Mouse (Mus musculus): ENCODE data around the gene Rab3gap1. TPM values are rescaled to one million over a fixed set of nuclear protein-coding genes. Genes with fewer than 3 reads are reported as not detected.
"Not testable (repeated sequence)": the region's sequence is repeated elsewhere in the genome, so short reads cannot be mapped to it uniquely, and the experiment has no call there.

Gene Rab3gap1
- total RNA-seq, 2 experiments from 2014 or later, result 19.8 to 21.2 TPM

DNA sequence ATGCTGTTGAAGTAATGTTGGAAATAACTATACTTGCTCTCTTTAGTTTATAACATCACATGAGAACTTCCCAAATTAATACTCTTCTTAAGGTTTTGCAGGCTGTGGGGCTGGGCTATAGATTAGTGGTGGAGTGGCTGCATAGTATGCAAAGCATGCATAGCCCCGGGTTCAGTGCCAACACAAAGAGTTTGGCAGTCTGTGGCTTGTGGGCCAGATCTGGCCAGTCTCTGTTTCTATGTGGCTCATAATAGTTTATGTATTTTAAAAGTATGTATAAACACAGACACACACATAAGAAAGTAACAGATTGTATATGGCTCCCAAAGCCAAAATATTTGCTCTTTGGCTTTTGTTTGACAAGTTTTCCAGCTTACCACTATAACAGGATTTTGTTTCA is 47.2 kb downstream of the Rab3gap1 start:
- no peak for DNase-seq

DNA sequence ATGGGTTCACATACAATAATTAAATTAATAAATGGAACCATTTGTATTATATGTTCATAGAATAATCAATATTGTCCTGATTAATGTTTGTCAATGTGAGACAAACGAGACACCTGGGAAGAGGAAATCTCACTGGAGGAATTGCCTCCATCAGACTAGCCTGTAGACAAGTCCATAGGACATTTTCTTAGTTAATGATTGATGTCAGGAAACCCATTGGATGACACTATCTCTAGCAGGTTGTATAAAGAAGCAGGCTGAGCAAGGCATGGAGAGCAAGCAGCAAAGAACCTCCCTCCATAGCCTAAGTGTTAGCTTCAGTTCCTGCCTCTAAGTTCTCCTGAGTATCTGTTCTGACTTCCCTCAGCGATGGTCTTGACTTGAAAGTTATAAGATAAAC is 64.8 kb downstream of the Rab3gap1 start:
- no peak for DNase-seq

DNA sequence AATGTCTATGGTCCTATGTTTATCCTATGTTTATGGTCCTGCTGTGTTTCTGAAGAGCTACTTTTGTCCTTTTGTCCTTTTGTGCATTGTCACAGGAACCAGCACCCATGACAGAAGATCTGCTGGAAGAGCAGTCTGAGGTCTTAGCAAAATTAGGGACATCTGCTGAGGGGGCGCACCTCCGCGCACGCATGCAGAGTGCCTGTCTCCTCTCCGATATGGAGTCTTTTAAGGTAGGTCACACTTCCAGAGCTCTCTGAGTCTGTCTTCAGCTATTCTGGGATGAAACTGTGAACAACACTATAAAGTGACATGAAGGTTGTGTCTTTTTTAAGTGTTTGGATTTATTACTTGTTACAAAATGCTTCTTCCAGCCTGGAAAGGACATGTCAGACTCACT is 65.7 kb downstream of the Rab3gap1 start:
- DNase-seq, result no peak

DNA sequence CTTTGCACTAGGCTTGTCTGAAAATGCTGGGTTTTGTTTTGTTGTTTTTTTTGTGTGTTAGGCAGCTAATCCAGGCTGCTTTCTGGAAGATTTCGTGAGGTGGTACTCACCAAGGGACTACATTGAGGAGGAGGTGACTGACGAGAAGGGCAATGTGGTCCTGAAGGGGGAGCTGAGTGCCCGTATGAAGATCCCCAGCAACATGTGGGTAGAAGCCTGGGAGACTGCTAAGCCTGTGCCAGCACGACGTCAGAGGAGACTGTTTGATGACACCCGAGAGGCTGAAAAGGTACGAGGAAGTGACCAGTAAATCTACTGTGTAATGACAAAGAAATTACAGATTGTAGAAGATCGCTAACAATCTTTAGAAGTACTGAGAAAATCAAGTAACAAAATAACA is 68.7 kb downstream of the Rab3gap1 start:
- peak; percentile 47 for DNase-seq

DNA sequence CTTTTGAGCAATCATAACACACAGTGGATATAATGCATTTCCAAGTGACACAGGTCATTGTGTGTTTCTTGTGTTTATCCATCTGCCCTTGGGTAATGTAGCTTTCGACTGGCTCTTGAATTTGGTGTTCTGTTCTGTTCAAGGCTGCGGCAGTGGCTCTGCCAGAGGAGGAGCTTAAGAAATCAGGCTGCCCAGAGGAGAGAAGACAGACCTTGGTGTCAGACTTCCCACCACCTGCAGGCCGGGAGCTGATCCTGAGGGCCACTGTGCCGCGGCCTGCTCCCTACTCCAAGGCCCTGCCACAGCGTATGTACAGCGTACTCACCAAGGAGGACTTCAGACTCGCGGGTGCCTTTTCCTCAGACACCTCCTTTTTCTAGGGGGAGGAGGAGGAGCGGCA is 73.7 kb downstream of the Rab3gap1 start:
- DNase-seq, result no peak

DNA sequence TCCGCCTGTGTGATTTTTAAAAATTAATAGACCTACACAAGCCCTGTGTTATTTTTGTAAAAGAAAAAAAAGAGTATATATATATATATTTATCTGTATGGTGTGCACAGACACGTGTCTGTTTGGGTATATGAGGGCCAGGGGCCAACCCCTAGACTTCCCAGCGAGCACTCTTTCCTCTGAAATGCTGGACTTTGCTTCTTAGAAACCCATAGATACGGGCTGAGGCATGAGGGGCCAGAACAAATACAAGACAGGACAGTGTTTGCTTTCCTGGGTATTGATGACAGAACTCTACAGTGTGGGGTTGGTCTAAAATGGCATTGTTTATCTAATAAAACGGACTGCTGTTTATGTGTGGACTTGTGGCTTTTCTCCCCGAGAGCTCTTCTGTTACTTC is 74.9 kb downstream of the Rab3gap1 start:
- no peak for DNase-seq

DNA sequence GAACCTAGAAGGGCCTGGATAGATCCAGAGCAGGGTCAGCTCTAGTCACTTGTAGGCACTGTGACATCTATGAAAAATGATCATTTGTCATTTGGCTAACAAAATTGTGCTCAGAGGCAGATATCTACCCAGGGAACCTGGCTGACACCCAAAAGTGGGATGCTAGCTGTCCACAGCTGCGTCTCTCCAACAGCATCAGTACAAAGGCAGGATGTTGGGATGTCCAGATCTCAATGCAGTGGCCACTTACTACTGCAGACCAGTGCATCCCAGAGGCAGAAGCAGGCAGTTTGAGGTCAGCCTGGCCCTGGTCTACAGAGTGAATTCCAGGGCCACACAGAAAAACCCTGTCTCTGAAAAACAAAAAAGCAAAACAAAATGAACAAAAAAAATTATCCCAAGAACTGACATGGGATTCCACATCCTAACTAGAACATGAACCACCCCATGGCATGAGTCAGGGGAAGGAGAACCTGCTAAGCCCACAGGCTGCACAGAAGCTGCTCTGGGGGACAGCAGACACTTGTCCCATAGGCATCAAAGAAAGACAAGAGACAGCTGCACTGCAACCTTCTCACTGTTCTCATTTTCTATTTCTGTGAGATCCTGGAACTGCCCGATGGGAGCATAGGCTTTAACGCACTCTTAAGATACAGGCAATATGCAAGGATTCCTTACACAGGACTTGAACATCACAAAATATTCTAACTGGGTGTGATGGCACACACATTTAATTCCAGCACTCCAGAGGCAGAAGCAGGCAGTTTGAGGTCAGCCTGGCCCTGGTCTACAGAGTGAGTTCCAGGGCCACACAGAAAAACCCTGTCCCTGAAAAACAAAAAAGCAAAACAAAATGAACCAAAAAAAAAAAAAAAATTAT is 77.4 kb downstream of the Rab3gap1 start:
- peak; percentile 12 for DNase-seq

DNA sequence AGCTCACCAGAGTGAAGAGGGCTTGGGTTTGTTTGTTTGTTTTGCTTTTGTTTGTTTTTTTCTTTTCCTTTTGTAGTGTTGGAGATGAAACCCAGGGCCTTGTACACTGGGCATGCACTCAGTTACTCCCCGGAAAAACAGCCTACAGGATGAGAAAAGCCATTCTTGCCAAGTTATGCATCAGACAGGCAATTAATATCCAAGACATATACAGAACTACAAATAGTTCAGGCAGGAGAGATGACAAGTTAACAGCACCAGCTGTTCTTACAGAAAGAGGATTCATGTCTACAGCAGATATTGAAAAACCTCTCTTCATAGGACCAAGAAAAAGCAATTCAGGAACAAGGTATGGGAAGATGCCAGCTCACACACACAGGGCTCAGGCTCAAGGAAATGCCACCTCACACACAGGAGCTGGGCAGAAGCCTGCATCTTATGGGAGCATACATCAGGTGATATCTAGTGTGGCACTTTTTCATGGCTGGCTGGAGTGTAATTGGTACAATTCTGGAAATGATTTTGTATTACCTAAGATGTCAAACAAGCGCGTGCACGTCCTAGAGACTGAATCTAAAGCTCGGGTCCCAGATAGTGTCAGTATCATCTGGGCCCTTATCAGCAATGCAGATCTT is 78.2 kb downstream of the Rab3gap1 start:
- DNase-seq, result no peak

DNA sequence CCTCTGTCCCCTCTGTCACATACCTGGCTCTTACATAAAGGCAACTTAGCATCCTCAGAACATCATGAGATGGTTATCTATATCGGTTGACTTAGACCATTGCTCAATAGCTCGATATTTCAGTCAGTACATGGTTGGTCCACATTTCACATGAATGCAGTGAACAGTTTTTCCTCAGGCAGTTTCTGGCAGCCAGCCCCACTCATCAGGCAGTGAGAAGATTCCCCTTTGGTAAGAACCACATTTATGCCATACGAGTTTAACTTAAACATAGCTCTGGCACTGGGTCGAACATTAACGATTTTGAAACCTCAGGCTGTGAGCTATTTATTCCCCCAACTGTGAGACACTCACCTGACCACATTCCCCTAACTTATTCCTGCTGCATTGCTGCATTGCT is 80.2 kb downstream of the Rab3gap1 start:
- DNase-seq, result no peak

DNA sequence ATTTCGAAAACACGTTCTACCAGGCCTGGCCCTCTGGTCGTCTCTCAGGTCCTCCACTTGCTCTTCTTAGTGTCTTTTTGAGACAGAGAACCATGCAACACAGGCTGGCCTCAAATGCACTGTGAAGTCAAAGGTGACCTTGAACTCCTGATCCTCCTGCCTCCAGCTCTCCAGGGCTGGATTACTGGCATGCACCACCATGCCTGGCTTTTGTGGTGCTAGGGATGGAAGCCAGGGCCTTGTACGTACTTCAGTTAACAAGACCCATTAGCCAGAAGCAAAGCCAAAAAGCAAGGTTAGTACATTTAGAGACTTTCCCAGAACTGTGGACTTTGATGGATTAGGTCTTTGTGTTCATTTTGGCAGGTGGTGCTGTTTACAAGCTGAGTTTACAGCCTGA is 83.7 kb downstream of the Rab3gap1 start:
- no peak for DNase-seq

DNA sequence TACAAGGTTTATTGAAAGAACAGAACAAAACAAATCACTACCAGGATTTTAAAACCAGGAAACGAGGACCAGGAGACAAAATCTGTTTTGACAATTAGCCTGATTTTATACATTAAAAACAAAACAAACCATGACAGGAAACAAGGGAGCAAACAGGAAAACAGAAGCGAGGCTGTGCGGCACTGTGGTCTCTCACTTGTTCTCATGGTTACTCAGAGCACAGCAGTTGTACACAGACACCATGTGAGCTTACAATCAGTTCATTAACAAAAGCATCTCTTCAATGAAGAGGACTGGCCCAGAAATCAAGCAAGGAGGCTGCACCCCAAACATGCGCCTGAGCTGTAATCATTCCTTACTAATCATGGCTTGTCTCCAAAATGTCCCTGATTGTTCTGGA is 85.6 kb downstream of the Rab3gap1 start:
- not testable (repeated sequence) for DNase-seq

DNA sequence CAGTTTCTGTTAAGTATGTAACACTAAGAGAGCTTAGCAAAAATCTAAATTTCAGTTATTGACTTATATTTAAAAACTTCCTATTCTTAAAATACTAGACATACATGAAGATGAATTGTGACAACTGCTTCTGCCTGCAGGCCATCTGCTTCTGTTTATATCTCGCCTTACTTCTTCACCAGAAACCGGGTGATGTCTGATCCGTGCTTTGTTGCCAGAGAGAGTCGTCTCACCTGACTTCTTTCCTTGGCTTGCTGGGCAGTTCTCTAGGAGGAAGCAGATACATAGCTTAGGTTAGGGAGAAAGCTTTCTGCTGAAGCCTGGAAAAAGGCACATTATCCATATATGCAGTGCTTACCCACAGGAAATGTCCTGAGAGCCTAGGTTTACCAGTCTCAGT is 86.2 kb downstream of the Rab3gap1 start:
- no peak for DNase-seq

DNA sequence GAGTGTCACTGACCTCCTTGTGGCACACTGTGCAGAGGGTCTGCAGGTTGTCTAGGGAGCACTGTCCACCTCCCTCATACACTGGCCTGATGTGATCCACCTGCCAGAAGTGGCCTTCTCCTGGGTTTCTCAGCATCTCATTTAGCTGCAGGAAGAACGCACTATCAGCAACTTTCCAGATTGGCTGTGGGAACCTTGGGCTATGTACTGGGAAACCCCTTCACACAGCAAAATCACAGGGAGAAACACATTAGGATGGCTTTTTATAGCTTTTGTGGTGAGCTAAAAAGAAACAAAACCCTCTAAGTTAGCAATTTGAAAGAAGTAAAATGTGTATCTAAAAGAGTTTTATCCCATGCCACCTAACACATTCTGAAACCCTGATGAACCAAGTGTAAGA is 88.0 kb downstream of the Rab3gap1 start:
- no peak for DNase-seq

DNA sequence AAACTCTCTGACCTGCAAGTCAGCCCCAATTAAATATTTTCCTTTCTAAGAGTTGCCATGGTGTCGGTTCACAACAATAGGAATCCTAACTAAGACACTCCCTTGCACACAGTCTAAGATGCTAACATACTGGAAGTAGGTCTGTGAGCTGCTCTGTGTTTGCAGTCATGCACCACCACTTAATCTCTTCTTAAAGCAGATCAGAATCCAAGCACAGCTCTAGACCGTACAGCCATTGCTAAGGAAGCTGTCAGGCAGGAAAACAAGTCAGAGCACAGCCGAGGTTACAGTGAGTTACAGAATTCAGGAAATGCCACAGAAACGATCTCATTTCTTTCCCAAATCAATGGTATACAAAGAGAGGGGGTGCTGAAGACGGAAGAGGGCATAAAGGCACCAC is 90.2 kb downstream of the Rab3gap1 start:
- DNase-seq, result no peak

DNA sequence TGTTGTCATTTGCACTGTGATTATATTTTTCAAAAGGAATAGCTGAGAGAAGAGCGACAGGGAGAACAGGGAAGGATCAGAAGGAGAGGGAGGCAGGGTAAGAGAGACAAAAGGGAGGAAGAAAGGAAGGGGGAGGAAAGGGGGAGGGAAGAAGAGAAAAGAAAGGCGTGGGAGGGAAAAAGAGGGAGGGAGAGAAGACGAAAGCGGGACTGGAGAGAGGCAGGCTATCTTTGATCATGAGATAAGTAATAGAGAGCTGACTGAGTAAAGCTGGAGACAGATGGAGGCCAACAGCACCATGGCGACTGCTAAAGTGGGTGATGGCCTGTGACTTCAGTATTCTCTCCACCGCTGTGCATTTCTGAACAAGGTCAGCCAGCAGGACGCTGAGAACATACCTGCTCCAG is 90.7 kb downstream of the Rab3gap1 start:
- DNase-seq, result no peak

DNA sequence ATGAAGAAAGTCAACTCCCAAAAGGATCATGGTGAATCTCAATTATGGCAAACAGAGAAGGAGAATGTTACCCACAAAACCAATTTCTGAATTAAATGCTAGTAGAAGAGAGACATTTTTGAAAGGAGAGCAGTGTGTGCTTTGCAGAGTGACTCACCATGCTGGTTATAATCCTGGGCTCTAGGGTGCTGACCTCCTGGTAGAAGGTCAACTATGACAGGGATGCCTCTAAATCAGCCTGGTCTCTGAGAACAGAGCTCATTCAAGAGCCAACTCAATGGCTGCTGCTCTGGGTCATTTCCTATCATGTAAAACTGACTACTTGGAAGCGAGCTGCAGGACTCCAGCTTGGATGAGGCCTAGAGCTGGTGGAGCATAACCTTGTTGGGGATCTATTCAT is 92.6 kb downstream of the Rab3gap1 start:
- DNase-seq, result no peak

DNA sequence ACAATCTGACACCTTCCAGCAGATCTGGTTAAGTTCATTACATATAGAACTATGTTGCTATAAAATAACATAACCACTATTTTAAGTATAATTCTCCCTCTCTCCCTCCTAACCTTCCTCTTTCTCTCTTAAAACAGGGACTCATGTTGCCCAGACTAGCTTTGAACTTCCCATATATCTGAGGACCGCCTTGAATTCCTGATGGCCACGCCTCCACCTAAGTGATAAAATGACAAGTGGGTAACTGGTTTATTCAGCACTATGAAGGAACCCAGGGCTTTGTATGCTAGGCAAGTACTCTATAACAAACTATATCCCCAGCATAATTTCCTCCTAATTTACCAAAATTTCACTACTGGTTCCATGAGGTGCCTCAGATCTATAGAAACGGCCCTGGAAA is 94.8 kb downstream of the Rab3gap1 start:
- DNase-seq, result no peak

DNA sequence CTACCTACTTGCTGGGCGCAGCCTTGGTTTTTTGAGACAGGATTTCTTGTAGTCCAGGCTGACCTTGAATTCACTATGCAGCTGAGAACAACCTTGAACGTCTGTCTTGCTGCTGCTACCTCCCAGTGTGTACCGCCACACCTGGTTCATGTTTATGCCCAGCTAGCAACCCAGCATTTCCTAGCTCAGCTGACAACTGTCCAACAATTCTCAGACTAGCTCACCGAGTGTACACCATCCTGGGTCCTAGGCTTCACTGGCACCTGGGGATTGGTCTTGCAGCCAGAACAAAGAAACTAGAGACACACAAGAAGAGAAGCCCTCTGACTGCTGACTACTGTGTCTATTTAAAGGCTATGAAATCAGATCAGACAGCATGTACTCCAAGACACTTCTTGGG is 102.3 kb downstream of the Rab3gap1 start:
- peak; percentile 50 for DNase-seq

DNA sequence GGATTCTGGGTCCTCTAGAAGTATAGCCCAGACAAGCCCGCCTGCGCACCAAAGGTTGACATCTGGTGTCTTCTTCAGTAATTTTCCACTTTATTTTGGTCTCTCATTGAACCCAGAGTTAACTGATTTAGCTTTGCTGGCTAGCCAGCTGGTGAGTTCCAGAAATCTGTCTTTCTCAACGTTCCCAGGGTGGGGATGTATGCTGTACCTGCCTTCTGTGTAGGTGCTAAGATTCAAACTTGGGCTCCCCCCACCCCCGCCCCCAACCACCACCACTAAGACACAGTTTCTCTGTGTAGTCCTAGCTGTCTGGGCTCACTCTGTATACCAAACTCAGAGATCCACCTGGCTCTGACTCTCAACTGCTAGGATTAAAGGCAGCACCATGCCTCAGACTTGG is 105.5 kb downstream of the Rab3gap1 start:
- DNase-seq, result no peak

DNA sequence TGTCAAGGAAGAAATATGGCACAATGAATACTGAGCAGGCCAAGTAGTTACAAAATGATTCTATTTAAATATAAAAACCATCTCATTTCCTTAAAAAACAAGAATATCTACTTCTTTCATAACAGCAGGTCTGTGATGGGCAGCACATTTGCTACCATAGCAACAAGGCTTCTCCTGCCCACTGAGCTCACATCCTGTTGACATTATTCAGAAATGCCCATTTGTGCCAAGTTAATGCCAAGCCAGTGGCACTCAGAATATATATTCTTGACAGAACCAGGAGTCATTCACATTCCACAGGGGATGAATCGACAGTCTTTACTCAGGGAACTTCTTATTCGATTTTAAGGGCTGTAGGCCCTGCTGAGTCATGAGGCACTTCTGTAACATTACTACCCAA is 107.1 kb downstream of the Rab3gap1 start:
- no peak for DNase-seq

DNA sequence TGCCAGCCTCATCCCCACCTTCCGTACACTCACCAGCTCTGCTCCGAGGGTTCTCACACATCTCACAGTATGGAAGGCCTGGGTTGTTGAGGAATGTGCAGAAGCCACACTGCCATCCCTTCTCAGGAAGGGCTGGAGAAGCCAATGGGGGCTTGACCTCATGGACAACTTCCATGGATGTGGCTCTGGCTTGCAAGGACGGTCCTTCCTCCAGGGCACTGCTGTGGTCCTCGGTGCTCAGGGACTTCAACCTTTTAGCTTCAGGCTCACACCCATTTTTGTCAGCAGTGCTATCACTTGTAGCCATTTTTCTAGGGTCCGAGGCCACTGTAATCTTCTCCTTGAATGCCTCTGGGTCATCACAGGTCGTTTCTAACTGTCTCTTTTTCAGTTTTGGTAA is 107.5 kb downstream of the Rab3gap1 start:
- DNase-seq, result no peak

DNA sequence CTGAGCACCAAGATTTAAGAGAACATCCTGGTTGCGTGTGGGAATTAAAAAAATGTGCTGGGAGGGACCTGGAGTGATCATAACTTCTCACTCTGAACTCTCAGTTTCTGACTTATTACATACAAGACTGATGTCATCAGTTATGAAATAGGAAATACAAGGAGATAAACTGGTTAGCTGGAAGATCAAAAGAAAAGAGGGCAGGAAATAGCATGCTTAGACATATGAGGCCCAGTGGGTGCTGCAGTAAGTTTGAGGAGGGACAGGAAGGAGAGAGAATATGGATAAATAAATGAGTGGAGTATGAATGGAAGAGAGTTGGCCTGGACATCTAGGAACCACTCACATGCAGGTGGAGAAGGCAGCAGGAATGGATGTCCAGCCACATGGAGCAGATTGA is 109.6 kb downstream of the Rab3gap1 start:
- DNase-seq, result no peak

DNA sequence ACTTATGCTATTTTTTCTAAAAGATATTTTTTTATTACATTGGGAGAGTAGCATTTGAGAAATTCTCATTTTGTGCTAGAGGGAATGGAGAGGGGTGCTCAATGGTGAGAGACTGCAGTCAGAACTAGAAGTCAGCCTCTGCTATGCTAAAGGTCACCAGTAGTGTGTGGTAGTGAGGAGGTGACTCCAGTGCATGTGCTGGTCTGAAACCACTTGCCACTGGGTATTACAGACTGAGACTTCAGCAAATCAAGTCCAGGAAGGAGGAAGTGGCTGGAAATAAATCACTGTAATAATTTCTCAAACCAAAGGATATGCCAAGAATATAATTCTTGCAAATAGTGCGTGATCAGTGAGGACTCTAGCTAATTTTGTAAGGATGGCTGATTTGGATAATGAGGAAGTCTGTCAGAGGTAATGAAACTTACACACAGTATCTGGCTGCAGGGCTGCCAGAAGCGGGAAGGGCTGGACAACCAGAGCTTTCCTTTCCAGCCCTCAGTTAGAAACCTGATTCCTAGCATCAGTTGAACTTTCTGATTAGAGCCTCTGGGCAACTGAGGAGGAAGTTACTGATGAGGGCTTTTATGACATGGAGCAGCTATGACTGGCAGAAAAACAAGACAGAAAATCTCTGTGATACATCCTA is 112.5 kb downstream of the Rab3gap1 start:
- DNase-seq, result no peak

DNA sequence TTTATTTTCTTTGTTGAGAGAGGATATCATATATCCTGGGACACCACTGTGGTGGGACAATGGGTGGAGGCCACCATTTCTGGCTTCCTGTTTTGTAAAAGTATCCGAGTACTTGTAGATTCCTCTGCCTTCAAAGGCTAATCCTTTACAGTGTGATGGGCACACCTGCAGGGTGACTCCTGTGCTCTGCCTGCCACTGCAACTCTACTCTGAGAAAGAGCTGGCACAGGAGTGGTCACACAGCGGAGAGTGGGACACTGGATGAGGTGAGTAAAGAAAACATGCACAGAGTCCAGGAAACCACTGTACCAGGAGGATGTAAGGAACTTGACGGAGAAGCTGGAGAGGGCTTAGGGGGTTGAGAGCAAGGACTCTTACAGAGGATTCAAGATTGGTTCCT is 113.7 kb downstream of the Rab3gap1 start:
- DNase-seq, result no peak
